Mouse (Mus musculus) hindbrain, postnatal 0 days (tissue): ENCODE data around the gene Tgfbr3. TPM values are rescaled to one million over a fixed set of nuclear protein-coding genes. Genes with fewer than 3 reads are reported as not detected.

ENCODE experiments used
- ATAC-seq: fragments of 200-750 bp; cut with Nextera tagmentation; 2 replicates; pipeline ENCODE4 v1.8.0; 2017; ENCODE audit warnings: mild to moderate bottlenecking, moderate TSS enrichment, moderate library complexity
- DNase-seq: peaks from one replicate; pipeline ENCODE4 v3.0.0-alpha.2; 2015; ENCODE audit warnings: low spot score
- H3K27ac ChIP-seq: fragments of 300-500 bp; sonication (generic); 2 replicates; pipeline ENCODE4 v1.5.1; 2014; ENCODE audit warnings: mild to moderate bottlenecking
- H3K27me3 ChIP-seq: fragments of 300-500 bp; sonication (generic); 2 replicates; pipeline ENCODE4 v1.6.1; 2014; ENCODE audit warnings: low read length, mixed read lengths; ENCODE audit not compliant: insufficient read depth
- H3K36me3 ChIP-seq: fragments of 300-500 bp; sonication (generic); 2 replicates; pipeline ENCODE4 v1.6.1; 2014; ENCODE audit warnings: low read length, mixed read lengths; ENCODE audit not compliant: insufficient read depth
- H3K4me1 ChIP-seq: fragments of 300-500 bp; sonication (generic); 2 replicates; pipeline ENCODE4 v1.6.1; 2014; ENCODE audit warnings: antibody characterized with exemption, low read length, mixed read lengths; ENCODE audit not compliant: insufficient read depth
- H3K4me2 ChIP-seq: fragments of 300-500 bp; sonication (generic); 2 replicates; pipeline ENCODE4 v1.6.1; 2014; ENCODE audit warnings: low read depth, mild to moderate bottlenecking, low read length, moderate library complexity, mixed read lengths
- H3K4me3 ChIP-seq: fragments of 300-500 bp; sonication (generic); 2 replicates; pipeline ENCODE4 v1.5.1; 2014; ENCODE audit warnings: low read length
- H3K9ac ChIP-seq: fragments of 300-500 bp; sonication (generic); replicated peaks from 2 replicates; pipeline ENCODE4 v1.6.1; 2014; ENCODE audit warnings: mild to moderate bottlenecking, low read length, moderate library complexity, mixed read lengths
- H3K9me3 ChIP-seq: fragments of 300-500 bp; sonication (generic); 2 replicates; pipeline ENCODE4 v1.6.1; 2016; ENCODE audit warnings: low read length, mixed read lengths
- CTCF ChIP-seq: IDR thresholded peaks from 2 replicates; pipeline ENCODE4 v1.5.1; 2016; ENCODE audit warnings: antibody characterized with exemption, control low read depth, low read depth
- WGBS: fragments of 180-500 bp; shearing (Covaris S2); extraction: QIAGEN DNeasy Blood & Tissue Kit; methylation state at CpG from one replicate; pipeline ENCODE4 v1.1.7; 2014; 5-methylcytosine and 5-hydroxymethylcytosine counted together
- polyA plus RNA-seq: library from polyadenylated mRNA; unstranded; fragments of >200 nt; fragmentation: Nextera tagmentation; extraction: Ambion mirVana; gene quantifications from 2 replicates; pipeline ENCODE4 v1.2.1, GENCODE M21; 2015
- total RNA-seq: library from RNA; depleted of rRNA; stranded (reverse); fragments of >200 nt; gene quantifications from 2 replicates; pipeline ENCODE4 v1.2.3, GENCODE M21; 2014

Tgfbr3 gene
- total and polyA plus RNA-seq, 2 experiments from 2014 or later = 4.8 to 21.7 TPM

DNA sequence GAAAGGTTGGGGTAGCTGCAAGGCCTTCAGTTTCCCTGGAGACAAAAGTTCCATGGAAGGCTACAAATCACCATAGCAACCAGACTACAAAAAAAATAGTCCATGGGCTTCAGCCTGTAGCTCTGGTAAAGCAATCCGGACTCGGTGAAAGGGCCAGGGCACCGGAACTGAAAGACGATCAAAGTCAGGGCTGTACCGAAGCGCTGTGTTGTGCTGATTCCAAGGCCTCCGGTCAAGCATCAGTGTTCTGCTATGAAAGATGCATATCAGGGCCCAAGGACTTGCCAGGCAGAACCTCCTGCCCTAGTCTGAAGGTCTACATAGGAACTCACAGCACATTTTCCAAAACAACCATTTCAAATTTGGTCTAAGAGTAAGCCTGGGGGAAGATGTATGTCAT, 97.1 kb downstream of the Tgfbr3 start:
- WGBS = 53% methylated on average over 7 of the region's 7 CpGs
- DNase-seq (peak; percentile 21), ATAC-seq (no peak)
- Histone ChIP-seq H3K9me3 (no peaks in the 10 kb centered on the region), H3K36me3 (no peaks in the 10 kb centered on the region), H3K4me1 (no peaks in the 10 kb centered on the region), H3K9ac (no peak overlapping the region), H3K4me3 (no peak overlapping the region), H3K4me2 (no peak overlapping the region), H3K27ac (no peak overlapping the region), H3K27me3 (no peaks in the 10 kb centered on the region)
- TF ChIP-seq CTCF = no peak

DNA sequence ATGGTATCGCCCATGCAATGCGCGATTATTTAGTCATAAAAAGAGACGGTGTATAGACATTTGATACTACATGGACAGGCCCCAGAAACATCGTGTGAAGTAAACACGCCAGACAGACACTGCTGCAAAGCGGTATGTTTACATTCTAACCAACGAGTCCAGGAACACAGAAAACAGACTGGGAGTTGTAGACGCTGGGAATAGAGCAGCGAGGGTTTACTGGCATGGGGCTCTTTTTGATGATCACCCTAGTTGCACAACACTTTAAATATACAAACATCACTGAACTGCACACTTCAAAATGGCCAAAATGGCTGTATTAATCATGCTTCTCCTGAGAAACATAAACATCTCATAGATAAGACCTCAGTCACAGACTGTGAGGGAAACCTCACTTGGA, 100.9 kb downstream of the Tgfbr3 start:
- no peak overlapping the region for H3K4me3 ChIP-seq
- 82% methylated on average over 10 of the region's 10 CpGs for WGBS
- DNase-seq (no peak), ATAC-seq (no peak)
- no peak overlapping the region for H3K9ac ChIP-seq
- H3K4me1 ChIP-seq = no peaks in the 10 kb centered on the region
- TF ChIP-seq CTCF = no peak
- H3K4me2 ChIP-seq = no peak overlapping the region
- no peaks in the 10 kb centered on the region for H3K27me3 ChIP-seq
- no peaks in the 10 kb centered on the region for H3K9me3 ChIP-seq
- no peak overlapping the region for H3K27ac ChIP-seq
- H3K36me3 ChIP-seq = no peaks in the 10 kb centered on the region

DNA sequence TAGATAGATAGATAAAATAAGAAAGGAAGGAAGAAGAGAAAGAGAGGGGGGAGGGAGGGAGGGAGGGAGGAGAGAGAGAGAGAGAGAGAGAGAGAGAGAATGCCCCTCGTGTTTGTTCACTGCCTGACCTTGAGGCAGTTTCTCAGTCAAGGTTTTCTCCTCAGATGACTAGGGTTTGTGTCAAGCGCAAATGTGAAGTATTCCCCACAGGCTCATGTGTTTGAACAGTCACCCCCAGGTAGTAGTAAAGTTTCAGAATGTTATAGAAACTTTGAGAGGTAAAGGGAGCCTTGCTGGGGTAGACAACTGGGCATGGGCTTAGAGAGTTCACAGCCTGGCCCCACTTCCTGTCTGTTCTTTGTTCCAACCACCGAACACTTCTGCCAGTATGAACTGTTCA, 103.2 kb downstream of the Tgfbr3 start:
- H3K4me1 ChIP-seq = no peaks in the 10 kb centered on the region
- WGBS = 79% methylated on average over 3 of the region's 3 CpGs
- H3K27me3 ChIP-seq = no peaks in the 10 kb centered on the region
- H3K9ac ChIP-seq = no peak overlapping the region
- H3K4me2 ChIP-seq = no peak overlapping the region
- no peak for DNase-seq
- no peaks in the 10 kb centered on the region for H3K9me3 ChIP-seq
- H3K27ac ChIP-seq = no peak overlapping the region
- no peaks in the 10 kb centered on the region for H3K36me3 ChIP-seq
- H3K4me3 ChIP-seq = no peak overlapping the region
- no peak for ATAC-seq
- no peak for TF ChIP-seq CTCF

DNA sequence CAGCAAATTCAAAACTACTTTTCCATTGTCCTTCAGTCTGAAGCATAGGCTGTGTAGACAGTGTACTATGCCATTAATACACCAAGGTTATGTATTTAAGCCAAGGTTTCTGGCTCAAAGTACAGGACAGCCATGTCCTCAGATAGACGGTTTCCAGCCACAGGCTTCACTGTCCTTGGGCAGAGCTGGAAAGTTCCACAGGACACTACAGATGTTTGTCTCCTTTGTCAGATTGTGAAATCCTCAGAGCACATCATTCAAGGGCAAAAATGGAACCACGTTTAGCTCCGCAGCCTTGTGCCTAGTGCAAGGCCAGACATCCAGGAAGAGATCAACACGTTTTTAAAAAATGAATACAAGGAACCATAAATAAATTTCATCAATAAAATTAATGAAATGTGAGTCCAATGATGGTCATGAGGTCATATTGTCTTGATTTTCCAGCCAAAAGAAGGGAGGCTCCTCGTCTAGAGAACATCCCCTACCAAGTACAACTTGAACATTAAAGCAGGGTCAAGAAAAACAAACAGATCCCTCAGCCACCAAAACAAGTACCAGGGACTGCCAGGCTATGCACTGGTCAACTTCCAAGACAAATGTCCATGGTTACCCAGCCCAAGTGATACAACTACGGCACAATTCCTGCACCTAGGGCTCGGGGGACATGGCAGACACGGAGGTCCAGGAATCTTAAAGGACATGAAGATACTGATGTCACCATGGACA, 105.1 kb downstream of the Tgfbr3 start:
- no peaks in the 10 kb centered on the region for H3K36me3 ChIP-seq
- H3K9ac ChIP-seq = no peak overlapping the region
- H3K27me3 ChIP-seq = no peaks in the 10 kb centered on the region
- H3K9me3 ChIP-seq = no peaks in the 10 kb centered on the region
- 87% methylated on average over 8 of the region's 8 CpGs for WGBS
- H3K27ac ChIP-seq = no peak overlapping the region
- H3K4me2 ChIP-seq = no peak overlapping the region
- H3K4me1 ChIP-seq = no peaks in the 10 kb centered on the region
- TF ChIP-seq CTCF = no peak
- ATAC-seq (no peak), DNase-seq (no peak)
- no peak overlapping the region for H3K4me3 ChIP-seq

DNA sequence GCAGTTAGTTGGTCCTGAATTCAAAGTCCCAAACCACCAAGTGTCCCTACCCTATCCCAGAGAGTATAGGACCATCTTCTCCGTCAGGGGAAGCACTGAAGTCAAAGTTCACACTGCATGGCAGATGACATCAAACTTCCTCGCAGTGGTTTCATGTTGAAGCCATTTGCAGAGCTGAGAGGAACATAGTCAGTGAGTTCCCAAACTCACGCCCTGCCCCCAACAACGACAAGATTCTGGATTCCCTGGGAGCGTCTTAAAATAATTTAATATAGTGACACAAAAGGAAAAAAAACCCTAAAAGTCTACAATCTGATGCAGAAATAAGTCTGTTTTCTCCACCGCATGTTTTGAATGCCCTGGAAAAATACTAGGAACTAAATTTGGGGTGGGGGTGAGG, 105.9 kb downstream of the Tgfbr3 start:
- no peak for DNase-seq
- Histone ChIP-seq H3K4me2 (no peak overlapping the region), H3K9ac (no peak overlapping the region), H3K9me3 (no peaks in the 10 kb centered on the region), H3K4me3 (no peak overlapping the region), H3K36me3 (no peaks in the 10 kb centered on the region), H3K4me1 (no peaks in the 10 kb centered on the region), H3K27ac (no peak overlapping the region), H3K27me3 (no peaks in the 10 kb centered on the region)
- 85% methylated on average over 6 of the region's 6 CpGs for WGBS
- TF ChIP-seq CTCF = no peak
- ATAC-seq = no peak

DNA sequence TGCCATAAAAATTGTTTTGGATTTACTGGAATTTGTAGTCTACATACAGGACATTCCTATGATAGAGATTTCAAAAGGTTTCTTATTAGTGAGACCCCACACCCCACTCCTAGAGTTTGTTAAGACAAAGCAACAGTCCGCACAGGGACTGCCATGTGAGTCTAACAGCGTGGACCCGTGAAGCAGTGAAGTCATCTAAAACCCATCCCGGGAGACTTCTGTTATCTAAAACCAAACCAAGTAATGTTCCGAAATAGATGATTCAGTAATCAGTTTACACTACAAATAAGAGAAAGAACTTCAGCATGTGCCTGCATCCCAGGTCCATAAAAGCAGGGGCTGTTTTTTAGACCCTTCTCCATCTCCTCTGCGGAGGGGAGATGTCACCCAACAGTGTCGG, 106.7 kb downstream of the Tgfbr3 start:
- Histone ChIP-seq H3K4me2 (no peak overlapping the region), H3K9me3 (no peaks in the 10 kb centered on the region), H3K4me3 (no peak overlapping the region), H3K4me1 (no peaks in the 10 kb centered on the region), H3K27ac (no peak overlapping the region), H3K9ac (no peak overlapping the region), H3K27me3 (no peaks in the 10 kb centered on the region), H3K36me3 (no peaks in the 10 kb centered on the region)
- DNase-seq = no peak
- 94% methylated on average over 7 of the region's 7 CpGs for WGBS
- TF ChIP-seq CTCF = no peak
- no peak for ATAC-seq

DNA sequence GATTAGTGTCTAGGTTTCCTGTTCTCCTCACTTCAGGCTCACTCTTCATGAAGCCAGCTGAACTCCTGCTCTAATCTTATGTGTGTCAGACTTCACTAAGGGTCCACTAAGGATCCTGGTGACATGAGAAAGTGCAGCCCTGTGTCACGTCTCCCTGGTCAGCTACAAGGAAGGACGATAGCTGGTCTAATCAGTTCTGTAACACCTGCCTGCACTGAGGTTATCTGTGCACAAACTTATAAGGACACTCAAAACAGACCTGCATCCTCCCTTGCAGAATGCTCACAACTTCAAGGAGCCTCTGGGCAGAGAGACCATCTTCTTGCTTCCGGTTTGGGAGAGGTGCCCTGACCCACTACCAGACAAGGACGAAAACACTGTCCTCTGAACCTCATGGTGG, 107.6 kb downstream of the Tgfbr3 start:
- DNase-seq (no peak), ATAC-seq (no peak)
- Histone ChIP-seq H3K27me3 (no peaks in the 10 kb centered on the region), H3K4me2 (no peak overlapping the region), H3K4me1 (no peaks in the 10 kb centered on the region), H3K36me3 (no peaks in the 10 kb centered on the region), H3K9ac (no peak overlapping the region), H3K4me3 (no peak overlapping the region), H3K27ac (no peak overlapping the region), H3K9me3 (no peaks in the 10 kb centered on the region)
- WGBS = 89% methylated on average over 4 of the region's 4 CpGs
- TF ChIP-seq CTCF = no peak
